Mouse (Mus musculus): ENCODE results near the gene Olfml1. TPM values are rescaled to one million over a fixed set of nuclear protein-coding genes. Genes with fewer than 3 reads are reported as not detected.

Gene Olfml1
- polyA plus RNA-seq, 1 experiment from 2014 or later: 26.9 TPM

DNA sequence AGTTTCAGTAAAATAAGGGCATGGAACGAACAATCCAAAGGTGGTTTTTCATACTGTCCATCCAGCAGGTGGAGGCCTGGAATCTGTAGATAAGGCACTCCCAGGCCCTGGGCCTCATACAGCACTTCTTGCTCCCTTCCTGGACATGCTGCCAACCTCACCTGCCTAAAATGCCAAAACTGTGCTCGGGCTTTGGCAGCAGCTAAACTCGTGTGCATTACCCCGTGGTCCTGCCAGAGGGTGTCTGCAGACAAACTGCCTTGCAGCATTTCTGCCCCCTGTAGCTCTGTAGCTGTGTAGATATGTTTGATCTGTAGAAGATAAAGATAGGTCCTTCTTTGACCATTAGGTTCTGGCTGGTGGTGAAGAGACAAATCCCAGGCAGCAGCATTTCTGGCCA, 1.7 kb downstream of the Olfml1 start:
- no peak overlapping the region for H3K27ac ChIP-seq (replicated peaks; ENCODE audit: low read depth, low read length)
- no peaks in the 10 kb centered on the region for H3K27me3 ChIP-seq (replicated peaks; ENCODE audit: control insufficient read depth, insufficient read depth, low read length)
- peak overlapping the region; percentile 56 for H3K4me2 ChIP-seq (ENCODE audit: low read depth, low read length)
- H3K4me3 ChIP-seq (ENCODE audit: low read depth, low read length): peak overlapping the region; percentile 46
- H3K36me3 ChIP-seq (ENCODE audit: control insufficient read depth, insufficient read depth, low read length): peaks cover 28% of the 10 kb centered on the region
- no peak for DNase-seq (ENCODE audit: low spot score)
- H3K4me1 ChIP-seq (ENCODE audit: control insufficient read depth, insufficient read depth, low read length): peaks cover 15% of the 10 kb centered on the region
- H3K9me3 ChIP-seq (ENCODE audit: control insufficient read depth, low read length): 0 out of 2 replicates have a peak, but pooled peaks cover 6% of the 10 kb centered on the region
- 59% methylated on average over 4 of the region's 4 CpGs for WGBS
- peak overlapping the region; percentile 11; the same call in 1 of the 2 replicates for H3K9ac ChIP-seq (ENCODE audit: low read depth, low read length)
- ATAC-seq (ENCODE audit: low read depth): no peak

DNA sequence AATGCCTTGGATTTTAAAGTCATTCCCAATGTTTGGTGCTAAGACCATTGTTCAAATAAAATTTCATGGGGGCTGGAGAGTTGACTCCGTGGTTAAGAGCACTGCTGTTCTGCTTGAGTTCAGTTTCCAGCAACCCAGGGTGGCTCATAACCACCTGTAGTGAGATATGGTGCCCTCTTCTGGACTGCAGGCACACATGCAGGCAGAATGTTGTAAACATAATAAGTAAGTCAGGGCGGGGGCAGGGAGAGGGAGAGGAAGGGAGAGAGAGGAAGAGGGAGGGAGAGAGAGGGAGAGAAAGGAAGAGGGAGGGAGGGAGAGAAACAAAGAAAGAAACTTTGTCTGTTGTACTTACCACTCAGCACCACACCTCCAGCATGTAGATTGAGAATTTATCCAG, 6.6 kb downstream of the Olfml1 start:
- Histone ChIP-seq H3K9ac (ENCODE audit: low read depth, low read length) (no peak overlapping the region), H3K4me3 (ENCODE audit: low read depth, low read length) (no peak overlapping the region), H3K36me3 (ENCODE audit: control insufficient read depth, insufficient read depth, low read length) (peaks cover 61% of the 10 kb centered on the region), H3K4me1 (ENCODE audit: control insufficient read depth, insufficient read depth, low read length) (peaks cover 8% of the 10 kb centered on the region), H3K4me2 (ENCODE audit: low read depth, low read length) (no peak overlapping the region), H3K9me3 (ENCODE audit: control insufficient read depth, low read length) (0 out of 2 replicates have a peak, but pooled peaks cover 6% of the 10 kb centered on the region), H3K27me3 (replicated peaks; ENCODE audit: control insufficient read depth, insufficient read depth, low read length) (no peaks in the 10 kb centered on the region), H3K27ac (replicated peaks; ENCODE audit: low read depth, low read length) (no peak overlapping the region)
- 69% methylated on average over 2 of the region's 2 CpGs for WGBS
- no peak for DNase-seq (ENCODE audit: low spot score)
- no peak for ATAC-seq (ENCODE audit: low read depth)

DNA sequence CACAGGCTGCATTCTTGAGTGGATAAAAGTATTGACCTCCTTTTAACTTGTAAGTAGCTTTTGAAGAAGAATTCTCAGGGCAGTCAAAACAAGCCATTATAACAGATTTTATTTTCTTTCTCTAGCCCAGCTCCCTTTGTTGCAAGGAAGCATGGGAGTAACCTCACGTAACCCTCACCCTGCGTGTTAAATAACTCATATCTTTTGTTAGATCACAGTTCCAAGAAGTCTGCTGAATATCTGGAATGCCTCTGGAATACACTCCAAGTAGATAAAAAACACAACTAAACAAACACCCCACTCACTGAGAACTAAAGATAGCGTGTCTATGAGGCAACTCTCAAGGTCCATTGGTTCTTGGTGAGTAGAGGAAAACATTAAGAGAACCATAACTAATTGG, 7.0 kb downstream of the Olfml1 start:
- Histone ChIP-seq H3K4me1 (ENCODE audit: control insufficient read depth, insufficient read depth, low read length) (peaks cover 4% of the 10 kb centered on the region), H3K27ac (replicated peaks; ENCODE audit: low read depth, low read length) (no peak overlapping the region), H3K27me3 (replicated peaks; ENCODE audit: control insufficient read depth, insufficient read depth, low read length) (no peaks in the 10 kb centered on the region), H3K36me3 (ENCODE audit: control insufficient read depth, insufficient read depth, low read length) (peaks cover 61% of the 10 kb centered on the region), H3K4me3 (ENCODE audit: low read depth, low read length) (no peak overlapping the region), H3K9me3 (ENCODE audit: control insufficient read depth, low read length) (0 out of 2 replicates have a peak, but pooled peaks cover 6% of the 10 kb centered on the region), H3K9ac (ENCODE audit: low read depth, low read length) (no peak overlapping the region), H3K4me2 (ENCODE audit: low read depth, low read length) (no peak overlapping the region)
- WGBS: 60% methylated on average over 3 of the region's 3 CpGs
- no peak for DNase-seq (ENCODE audit: low spot score)
- ATAC-seq (ENCODE audit: low read depth): no peak

DNA sequence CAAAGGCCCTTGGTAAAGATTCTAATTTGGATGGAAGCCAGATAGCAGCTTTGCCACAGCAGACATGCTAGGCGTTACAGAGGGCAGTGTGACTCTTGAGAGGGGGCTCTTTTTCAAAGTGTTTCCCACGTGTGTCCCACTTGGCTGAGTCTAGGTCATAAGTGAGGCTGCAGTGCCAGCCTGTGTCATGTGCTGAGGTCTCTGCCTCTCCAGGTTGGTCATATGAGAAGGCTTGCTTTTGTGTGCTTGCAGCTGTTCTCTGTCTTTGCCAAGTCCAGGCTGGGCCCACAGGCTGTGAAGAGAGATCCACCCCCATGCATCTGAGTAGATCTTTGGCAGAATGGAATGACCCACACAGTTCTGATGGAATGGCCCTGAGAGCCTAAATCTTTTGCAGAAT, 25.4 kb downstream of the Olfml1 start:
- peak; percentile 74 for DNase-seq (ENCODE audit: low spot score)
- H3K27me3 ChIP-seq (replicated peaks; ENCODE audit: control insufficient read depth, insufficient read depth, low read length): no peaks in the 10 kb centered on the region
- H3K9ac ChIP-seq (ENCODE audit: low read depth, low read length): no peak overlapping the region
- no peaks in the 10 kb centered on the region; the same call in 1 of the 2 replicates for H3K4me1 ChIP-seq (ENCODE audit: control insufficient read depth, insufficient read depth, low read length)
- ATAC-seq (ENCODE audit: low read depth): peak; percentile 54
- H3K27ac ChIP-seq (replicated peaks; ENCODE audit: low read depth, low read length): no peak overlapping the region
- H3K4me3 ChIP-seq (ENCODE audit: low read depth, low read length): no peak overlapping the region
- peaks cover 5% of the 10 kb centered on the region for H3K36me3 ChIP-seq (ENCODE audit: control insufficient read depth, insufficient read depth, low read length)
- WGBS: 53% methylated on average over 2 of the region's 2 CpGs
- no peaks in the 10 kb centered on the region for H3K9me3 ChIP-seq (ENCODE audit: control insufficient read depth, low read length)
- no peak overlapping the region for H3K4me2 ChIP-seq (ENCODE audit: low read depth, low read length)

DNA sequence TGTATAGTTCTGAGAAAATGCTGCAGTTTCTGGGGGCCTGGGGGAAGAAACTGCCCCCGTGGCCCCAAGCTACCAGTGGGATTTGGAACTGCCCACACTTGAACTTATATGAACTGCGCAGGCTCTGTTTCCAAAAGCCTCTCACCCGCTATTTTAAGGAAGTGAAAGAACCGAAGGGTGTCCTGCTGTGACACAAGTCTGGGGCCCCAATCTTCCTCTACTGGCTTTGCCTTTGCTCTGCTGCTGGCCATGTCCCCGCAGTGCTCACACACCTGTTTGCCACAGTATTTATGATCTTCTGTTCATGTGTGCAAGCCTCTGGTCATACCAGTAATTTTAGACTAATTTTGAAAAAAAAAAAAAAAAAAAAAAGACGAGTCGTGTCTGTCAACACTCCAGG, 26.7 kb downstream of the Olfml1 start:
- WGBS: 30% methylated on average over 7 of the region's 7 CpGs
- no peaks in the 10 kb centered on the region; the same call in 1 of the 2 replicates for H3K4me1 ChIP-seq (ENCODE audit: control insufficient read depth, insufficient read depth, low read length)
- H3K27ac ChIP-seq (replicated peaks; ENCODE audit: low read depth, low read length): no peak overlapping the region
- no peak for DNase-seq (ENCODE audit: low spot score)
- peak overlapping the region; percentile 91 for H3K4me2 ChIP-seq (ENCODE audit: low read depth, low read length)
- 0 out of 2 replicates have a peak overlapping the region, but pooled peaks have one; percentile 54 for H3K4me3 ChIP-seq (ENCODE audit: low read depth, low read length)
- no peak for ATAC-seq (ENCODE audit: low read depth)
- no peaks in the 10 kb centered on the region for H3K27me3 ChIP-seq (replicated peaks; ENCODE audit: control insufficient read depth, insufficient read depth, low read length)
- H3K9me3 ChIP-seq (ENCODE audit: control insufficient read depth, low read length): no peaks in the 10 kb centered on the region
- no peak overlapping the region for H3K9ac ChIP-seq (ENCODE audit: low read depth, low read length)
- peaks cover 5% of the 10 kb centered on the region for H3K36me3 ChIP-seq (ENCODE audit: control insufficient read depth, insufficient read depth, low read length)

DNA sequence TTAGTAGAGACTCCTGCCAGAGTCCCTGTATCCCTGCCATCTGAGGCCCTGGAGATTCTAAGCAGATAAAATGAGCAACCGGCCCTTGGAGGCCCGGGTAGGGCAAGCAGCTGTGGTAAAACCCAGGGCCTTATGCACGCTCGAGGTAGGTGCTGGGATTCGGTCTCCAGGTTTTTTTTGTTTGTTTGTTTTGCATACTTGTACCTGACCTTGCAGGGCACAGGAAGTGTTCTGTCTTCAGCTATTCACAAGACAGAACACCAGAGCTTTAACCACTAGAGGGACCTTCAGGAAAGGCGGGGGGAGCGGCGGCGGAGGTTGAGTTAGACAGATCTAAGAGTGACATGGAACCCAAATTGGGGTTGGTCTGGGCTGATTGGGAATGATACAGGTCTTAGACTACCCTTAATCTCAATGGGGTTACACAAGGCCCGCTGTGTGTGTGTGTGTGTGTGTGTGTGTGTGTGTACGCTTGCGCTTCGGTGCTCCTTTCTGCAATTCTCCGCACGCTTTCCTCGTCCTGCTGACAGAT, 27.1 kb downstream of the Olfml1 start:
- H3K9me3 ChIP-seq (ENCODE audit: control insufficient read depth, low read length): no peaks in the 10 kb centered on the region
- ATAC-seq (ENCODE audit: low read depth): peak; percentile 64
- WGBS: under 1% methylated on average over 16 of the region's 16 CpGs

DNA sequence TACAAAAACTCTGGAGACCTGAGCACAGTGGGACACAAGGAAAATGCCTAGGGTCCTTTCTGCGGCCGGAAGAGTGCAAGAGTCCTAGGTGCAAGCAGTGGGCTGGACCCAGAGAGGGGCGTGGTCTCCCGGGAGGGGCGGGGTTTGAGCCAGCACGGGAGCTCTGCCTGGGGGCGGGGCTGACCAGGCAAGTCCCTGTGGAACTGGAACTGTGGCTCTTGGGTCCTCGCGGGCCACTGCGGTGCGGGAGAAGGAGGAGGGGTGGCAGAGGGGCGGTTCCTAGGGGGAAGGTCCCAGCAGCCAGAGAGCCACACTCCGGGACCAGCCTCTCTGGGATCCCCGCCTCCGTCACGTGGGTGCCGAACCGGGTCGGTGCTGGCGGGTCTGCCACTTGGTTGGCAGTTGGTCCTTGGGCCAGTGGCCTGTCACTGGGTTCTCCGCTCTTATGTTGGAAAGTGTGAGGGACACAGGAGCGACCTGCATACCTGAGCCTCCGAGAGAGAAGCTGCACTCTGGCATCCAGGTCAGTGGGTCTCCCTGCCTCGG, 27.7 kb downstream of the Olfml1 start, which contains the start of gene Ppfibp2:
Ppfibp2 (plus strand) TSS at position 351 of the 546 bp plus-strand sequence.
- Histone ChIP-seq H3K9me3 (ENCODE audit: control insufficient read depth, low read length) (no peaks in the 10 kb centered on the region), H3K36me3 (ENCODE audit: control insufficient read depth, insufficient read depth, low read length) (peaks cover 5% of the 10 kb centered on the region), H3K4me3 (ENCODE audit: low read depth, low read length) (peak within 1 kb of the TSS; percentile 54), H3K27me3 (replicated peaks; ENCODE audit: control insufficient read depth, insufficient read depth, low read length) (no peaks in the 10 kb centered on the region), H3K9ac (ENCODE audit: low read depth, low read length) (peak within 1 kb of the TSS; percentile 61), H3K27ac (replicated peaks; ENCODE audit: low read depth, low read length) (no peak within 1 kb of the TSS; the same call in 1 of the 2 replicates), H3K4me2 (ENCODE audit: low read depth, low read length) (peak within 1 kb of the TSS; percentile 91), H3K4me1 (ENCODE audit: control insufficient read depth, insufficient read depth, low read length) (no peaks in the 10 kb centered on the region; the same call in 1 of the 2 replicates)
- peak; percentile 90 for DNase-seq (ENCODE audit: low spot score)
- ATAC-seq (ENCODE audit: low read depth): peak; percentile 92
- 3% methylated on average over 6 of the region's 24 CpGs for WGBS

More for the DNA sequence above, 27.1 kb downstream of the Olfml1 start:
- H3K27me3 ChIP-seq (replicated peaks; ENCODE audit: control insufficient read depth, insufficient read depth, low read length): no peaks in the 10 kb centered on the region
- H3K27ac ChIP-seq (replicated peaks; ENCODE audit: low read depth, low read length): no peak overlapping the region; the same call in 1 of the 2 replicates
- H3K9ac ChIP-seq (ENCODE audit: low read depth, low read length): peak overlapping the region; percentile 61
- no peaks in the 10 kb centered on the region; the same call in 1 of the 2 replicates for H3K4me1 ChIP-seq (ENCODE audit: control insufficient read depth, insufficient read depth, low read length)
- peak overlapping the region; percentile 54 for H3K4me3 ChIP-seq (ENCODE audit: low read depth, low read length)
- peak; percentile 71 for DNase-seq (ENCODE audit: low spot score)
- peaks cover 5% of the 10 kb centered on the region for H3K36me3 ChIP-seq (ENCODE audit: control insufficient read depth, insufficient read depth, low read length)
- H3K4me2 ChIP-seq (ENCODE audit: low read depth, low read length): peak overlapping the region; percentile 91

DNA sequence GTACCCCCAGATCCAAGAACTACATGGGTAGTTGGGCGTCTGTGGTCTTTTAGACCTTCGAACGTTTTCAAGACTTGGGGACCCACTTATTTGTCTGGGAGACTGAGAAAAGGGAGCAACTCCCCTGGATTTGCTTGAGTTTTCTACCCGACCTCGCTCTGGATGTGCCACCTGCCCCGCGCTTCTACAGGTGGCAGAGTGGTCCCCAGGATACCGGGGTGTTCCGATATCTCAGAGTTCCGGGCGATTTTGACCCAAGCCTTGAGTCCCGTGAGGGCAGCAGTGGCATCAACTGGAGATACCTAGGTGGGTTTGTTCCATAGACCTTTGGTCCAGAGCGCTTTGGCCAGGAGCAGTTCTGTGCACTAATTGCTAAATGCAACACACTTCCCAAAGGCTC, 28.2 kb downstream of the Olfml1 start:
- Histone ChIP-seq H3K4me3 (ENCODE audit: low read depth, low read length) (peak overlapping the region; percentile 54), H3K9me3 (ENCODE audit: control insufficient read depth, low read length) (no peaks in the 10 kb centered on the region), H3K27me3 (replicated peaks; ENCODE audit: control insufficient read depth, insufficient read depth, low read length) (no peaks in the 10 kb centered on the region), H3K36me3 (ENCODE audit: control insufficient read depth, insufficient read depth, low read length) (peaks cover under 1% of the 10 kb centered on the region), H3K9ac (ENCODE audit: low read depth, low read length) (peak overlapping the region; percentile 61), H3K4me1 (ENCODE audit: control insufficient read depth, insufficient read depth, low read length) (no peaks in the 10 kb centered on the region; the same call in 1 of the 2 replicates), H3K4me2 (ENCODE audit: low read depth, low read length) (peak overlapping the region; percentile 91), H3K27ac (replicated peaks; ENCODE audit: low read depth, low read length) (no peak overlapping the region)
- no peak for ATAC-seq (ENCODE audit: low read depth)
- 19% methylated on average over 13 of the region's 13 CpGs for WGBS
- DNase-seq (ENCODE audit: low spot score): no peak

All from embryonic facial prominence, embryonic 14.5 days (tissue).